Mouse (Mus musculus): ENCODE results near the gene Lyplal1.

Gene Lyplal1

DNA sequence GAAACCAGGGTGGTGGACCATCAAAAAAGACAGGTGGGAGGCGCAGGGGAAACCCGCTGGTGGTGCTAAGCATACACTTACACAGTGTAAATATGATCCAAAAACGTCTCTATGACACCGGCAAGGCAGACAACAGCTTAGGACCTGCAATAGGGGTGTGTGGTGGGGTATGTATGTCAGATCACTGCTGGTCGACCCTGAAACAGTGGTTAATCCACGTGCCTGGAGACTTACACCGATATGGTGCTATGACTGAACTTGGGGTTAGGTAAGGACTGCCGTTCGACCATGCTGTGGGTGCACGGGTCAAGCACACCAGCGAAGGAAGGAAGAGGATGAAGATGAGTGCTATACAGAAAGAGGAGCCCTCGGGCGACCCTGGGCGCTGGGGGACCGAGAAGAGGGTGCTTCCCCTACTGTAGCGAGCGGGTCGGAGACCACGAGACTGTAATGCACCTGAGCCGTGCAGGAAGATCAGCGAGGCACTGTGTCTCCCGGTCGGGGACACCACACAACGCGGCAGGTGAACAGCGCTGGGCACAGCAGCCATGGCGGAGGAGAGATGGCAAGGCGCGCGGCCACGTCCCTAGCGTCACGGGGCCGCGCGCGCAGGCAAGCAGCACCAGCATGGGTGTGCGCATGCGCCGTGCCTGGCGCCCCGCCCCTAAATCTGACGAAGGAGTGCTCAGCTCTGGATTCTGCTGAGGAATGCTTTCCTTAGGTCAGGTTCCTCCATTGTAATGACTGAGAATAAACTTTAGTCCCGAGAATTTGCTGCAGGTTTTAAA, at the start of gene Lyplal1:
Gene Lyplal1 (minus strand): TSS at position 610 of the 788 bp plus-strand sequence.
- DNase-seq (ENCODE audit: low read depth), result no peak

DNA sequence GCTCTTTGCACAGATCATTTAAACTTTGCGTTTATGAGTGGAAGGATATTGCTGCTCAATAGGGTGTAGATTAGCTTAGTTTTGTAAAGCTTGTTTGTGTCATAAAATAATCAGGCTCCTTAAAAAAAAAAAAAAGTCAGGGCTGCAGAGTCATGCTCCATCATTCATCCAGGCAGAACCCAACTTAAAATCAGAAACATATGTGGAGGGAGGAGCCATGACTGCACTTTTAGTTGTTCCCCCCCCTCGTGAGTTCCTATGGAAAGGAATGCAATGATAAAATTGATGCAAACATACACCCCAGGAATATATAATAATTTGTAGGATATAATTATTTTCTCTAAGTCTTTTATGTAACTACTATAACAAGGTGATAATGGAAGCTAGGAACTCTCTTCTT, 46.5 kb upstream of the Lyplal1 start:
- DNase-seq (ENCODE audit: low read depth), result no peak

DNA sequence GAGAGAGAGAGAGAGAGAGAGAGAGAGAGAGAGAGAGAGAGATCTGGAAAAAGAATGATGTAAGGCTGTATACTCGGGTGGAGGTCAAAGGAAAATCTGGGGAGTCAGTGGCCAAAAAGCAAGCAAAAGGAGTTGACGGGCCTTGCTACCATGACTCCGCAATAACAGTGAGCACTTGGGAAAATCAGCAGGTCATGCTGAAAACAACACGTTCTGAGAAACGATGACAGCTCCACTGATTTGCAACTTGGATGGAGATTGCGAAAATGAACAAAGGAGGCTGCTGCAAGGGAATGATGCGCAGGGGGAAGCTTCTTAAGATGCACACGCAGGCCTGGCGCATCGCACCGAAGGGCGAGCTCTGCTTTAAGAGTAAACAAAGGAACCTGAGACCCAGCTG, 46.1 kb upstream of the Lyplal1 start:
- DNase-seq (ENCODE audit: low read depth), result no peak

DNA sequence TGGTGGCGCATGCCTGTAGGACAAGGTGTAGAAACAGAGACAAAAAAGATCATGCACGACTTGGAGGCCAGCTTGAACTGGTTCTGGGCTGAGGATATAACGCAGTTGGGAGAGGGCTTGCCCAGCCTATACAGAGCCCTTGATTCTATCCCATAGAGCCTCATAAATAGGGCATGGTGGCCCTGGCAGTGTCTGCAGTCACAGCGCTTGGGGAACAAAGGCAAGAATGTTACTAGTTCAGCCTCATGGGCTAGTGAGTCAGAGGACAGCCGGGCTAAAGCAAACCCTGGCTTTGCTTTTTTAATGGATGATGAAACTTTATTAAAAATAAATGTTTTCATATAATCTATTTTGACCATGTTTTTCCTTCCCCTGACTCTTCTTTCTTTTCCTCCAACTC, 33.3 kb upstream of the Lyplal1 start:
- no peak for DNase-seq (ENCODE audit: low read depth)

DNA sequence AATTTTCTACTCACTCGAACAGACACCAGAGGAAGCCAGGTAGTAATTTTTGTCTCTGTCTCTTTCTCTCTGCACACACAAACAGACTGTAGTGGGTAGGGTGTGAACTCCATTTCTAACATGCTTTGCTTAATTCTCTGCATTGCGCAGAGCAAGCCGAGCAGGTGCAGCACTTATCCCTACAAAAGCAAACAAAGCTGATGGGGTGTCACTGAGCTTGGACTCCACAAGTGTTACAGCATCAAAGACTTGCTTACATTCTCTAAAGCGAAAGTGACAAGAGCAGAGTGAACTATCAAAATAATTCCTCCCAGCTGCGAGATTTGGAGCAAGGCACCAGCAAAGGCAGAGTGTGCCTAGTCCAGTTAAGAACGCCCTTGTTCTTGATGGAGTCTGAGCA, 28.3 kb upstream of the Lyplal1 start:
- no peak for DNase-seq (ENCODE audit: low read depth)

DNA sequence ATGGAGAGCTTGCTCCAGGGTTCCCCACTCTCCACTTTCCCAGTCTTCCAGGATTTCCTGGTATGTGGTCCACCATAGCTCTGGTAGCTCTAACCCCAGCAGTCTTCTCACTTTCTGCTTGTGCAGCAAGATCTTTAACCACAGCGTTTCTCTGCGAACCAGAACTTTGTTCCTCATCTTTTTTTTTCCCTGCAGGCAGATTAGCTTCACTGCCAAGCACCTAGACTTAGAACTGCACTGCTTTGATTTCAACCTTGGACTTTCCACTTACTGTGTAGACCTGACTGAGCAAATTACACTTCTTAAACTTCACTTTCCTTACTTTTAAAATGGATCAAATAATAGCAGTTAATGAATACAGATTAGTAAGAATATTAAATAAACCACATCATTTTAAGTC, 23.1 kb upstream of the Lyplal1 start:
- no peak for DNase-seq (ENCODE audit: low read depth)

DNA sequence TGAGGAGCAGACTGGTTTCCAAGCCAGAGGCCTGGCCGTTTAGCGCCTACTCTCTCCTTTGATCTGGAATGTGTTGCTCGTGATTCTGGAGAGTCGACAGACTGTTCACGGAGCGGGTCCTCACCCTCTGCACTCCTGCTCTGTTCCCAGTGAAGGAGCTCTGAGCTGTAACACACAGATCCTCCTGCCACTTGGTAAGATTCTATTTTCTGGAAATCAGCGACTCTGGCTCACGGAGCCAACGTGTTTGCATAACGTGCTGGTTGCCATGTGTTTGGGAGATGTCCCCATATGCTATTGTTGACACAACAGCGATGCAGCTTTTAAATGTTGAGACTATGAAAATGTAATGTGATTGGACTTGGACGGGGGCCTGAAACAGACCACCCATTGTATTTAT, 20.8 kb upstream of the Lyplal1 start:
- no peak for DNase-seq (ENCODE audit: low read depth)

DNA sequence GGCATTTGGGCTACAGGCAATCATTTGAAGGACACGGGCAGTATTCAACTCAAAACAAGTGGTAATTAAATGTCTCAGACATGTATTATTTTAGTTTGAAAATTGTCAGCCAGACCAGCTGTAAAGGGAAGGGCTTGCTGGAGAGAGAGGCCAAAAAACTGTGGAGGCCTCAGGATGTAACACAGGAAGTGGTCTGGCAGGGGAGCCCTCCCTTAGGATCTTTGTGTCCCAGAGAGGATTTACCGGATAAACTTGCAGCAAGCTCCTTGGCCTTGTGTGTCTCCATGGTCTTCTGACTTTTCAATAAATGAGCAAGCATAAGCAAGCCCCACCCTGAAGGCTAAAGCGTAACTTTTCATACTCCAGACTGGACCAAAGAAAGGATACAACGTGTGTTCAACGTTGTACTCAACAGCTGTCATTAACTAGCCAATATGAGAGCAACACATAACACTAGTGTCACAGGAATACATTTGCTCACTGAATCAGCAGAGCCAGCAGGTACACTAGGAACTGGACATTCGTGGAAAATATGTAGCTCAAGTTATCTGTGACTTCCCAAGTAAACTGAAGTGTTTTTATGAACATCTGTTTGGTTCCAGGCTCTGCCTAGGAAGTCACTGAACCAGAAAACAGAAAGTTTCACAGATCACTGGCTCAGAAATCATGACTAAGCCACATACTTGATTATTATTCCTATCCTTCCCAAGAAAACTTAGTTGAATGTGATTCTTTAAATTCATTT, 19.7 kb upstream of the Lyplal1 start:
- DNase-seq (ENCODE audit: low read depth), result no peak

DNA sequence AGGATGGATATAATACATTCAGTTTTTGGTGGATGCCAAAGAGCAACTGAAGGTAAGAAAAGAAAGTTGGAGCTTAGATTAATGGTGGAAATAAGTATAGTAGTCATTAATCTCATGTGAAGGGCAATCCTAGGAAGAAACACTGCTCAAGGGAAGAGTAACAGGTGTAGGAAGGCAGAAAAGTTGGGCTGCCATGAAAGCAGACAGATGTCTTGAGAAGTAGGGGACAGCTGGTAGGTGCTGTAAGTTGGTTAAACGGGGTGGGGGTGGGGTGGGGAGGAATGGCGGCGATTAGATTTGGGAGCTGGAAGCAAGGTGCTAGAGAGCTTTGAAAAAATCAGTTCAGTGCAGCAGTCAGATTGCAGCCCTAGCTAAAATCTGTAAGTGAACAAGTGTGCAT, 14.4 kb upstream of the Lyplal1 start:
- DNase-seq (ENCODE audit: low read depth), result no peak

DNA sequence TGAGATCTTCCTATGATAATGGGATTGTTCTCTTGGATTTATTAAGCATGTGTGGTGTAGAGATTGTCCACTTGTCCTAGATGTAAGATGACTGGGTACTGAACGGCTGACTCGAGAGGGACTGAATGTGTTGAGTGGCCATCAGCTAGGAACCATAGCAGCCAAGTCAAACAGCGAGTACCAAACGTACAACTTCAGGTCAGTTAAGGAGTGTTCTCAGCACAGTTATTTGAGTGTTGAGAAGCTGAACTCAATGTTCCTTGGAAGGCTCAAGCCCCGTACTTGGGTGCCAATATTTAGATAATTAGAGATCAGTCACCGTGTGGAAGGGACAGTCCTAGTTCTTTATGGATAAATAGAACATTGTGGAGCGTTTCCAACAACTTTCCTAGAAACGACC, 11.8 kb upstream of the Lyplal1 start:
- DNase-seq (ENCODE audit: low read depth), result no peak

DNA sequence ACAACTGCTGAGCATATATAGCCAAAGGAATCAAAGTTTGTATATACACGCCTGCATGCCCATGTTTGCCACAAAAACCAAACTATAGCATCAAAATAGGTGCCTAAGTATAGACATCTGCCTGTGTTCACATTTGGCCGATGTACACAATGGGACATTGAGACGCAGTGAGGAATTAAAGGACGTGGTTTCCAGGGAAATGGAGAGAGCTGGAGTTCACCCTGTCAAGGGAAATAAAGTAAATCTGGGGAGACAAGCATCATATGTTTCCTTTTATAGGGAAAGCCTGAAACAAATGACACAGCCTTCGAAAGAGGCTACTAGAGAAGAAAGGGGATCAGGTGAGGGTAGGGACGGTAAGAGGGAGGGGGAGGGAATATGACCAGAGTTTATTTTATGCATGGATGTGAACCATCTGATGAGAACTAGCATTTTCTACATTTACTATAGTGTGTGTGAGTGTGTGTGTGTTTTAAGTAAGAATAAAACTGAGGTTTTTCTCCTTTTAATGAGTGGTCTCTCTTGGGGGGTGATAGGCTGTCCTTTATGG, 9.3 kb upstream of the Lyplal1 start:
- no peak for DNase-seq (ENCODE audit: low read depth)

DNA sequence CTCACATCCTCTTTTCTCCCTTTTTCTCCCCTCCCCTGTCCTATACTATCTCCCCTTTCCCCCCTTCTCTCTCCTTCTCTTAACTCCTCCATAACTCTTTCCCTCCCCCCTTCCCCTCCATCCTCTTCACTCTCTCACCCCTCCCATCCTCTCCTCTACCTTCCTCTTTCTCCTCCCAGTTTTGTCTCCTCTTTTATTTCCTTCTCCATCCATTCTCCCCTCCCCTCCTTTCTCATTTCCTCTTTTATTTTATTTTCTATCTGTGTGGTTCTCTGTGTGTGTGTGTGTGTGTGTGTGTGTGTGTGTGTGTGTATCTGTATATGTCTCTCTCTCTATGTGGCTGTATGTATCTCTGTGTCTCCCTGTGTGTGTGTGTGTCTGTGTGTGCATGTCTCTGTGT, 6.6 kb upstream of the Lyplal1 start:
- DNase-seq (ENCODE audit: low read depth), result no peak

DNA sequence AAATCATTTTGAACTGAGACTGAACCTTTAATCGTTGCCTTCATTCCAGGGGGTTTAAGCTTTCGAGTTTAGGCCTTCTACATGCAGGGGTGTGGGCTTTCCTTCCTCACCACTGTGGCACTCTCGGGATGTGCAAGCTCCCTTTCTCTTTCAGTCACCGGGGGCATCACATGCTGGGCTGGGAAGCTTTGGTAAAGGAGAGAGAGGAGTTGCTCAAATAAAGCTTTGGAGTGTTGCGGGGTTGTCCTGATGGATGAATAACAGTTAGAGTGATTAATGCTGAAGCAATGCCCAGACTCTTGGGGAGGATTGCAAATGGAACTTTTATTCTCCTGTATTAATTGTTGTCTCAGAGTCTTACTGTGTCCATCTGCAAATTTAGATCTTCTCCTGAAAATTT, 2.7 kb upstream of the Lyplal1 start:
- DNase-seq (ENCODE audit: low read depth), result no peak

DNA sequence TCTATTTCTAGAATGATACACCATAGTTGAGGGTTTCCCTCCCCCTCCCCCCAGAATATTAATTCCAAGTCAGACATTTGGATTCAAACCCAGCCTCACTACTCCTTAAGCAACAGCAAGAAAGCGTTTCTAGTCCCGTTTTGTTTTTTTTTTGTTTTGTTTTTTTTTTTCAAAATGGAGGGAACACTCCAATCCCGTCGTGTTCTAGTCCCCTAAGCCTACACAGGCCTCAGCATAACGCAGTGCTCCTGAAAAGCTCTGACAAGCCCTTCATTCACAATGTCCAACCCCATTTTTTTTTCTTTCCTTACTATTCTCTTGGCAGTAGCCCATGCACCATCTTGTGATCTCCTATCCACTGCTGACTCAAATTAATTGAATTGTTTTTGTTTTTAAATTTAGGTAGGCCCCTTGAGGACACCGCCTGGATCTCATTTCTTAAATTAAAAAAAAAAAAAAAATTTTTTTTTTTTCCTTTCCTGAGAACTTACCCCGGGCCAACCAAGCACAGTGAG, 967 bp downstream of the Lyplal1 start:
- no peak for DNase-seq (ENCODE audit: low read depth)

DNA sequence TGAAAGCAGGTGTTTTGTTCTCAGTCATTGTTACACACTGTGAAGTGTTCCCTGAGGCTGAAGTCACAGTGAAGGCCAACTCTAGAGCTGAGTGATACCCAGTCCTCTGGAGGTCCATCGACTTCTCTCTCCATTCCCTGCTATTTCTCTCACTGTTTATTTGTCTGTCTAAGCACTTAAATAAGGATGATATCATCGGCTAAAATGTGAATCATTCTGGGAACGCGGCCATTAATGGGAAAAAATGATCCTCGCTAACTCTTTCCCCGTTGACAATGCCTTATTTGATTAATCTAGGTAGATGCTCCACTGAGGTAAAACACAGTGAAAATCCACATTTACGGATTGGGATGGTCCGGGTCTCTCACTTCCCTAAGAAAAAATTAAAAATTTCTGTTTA, 14.8 kb downstream of the Lyplal1 start:
- no peak for DNase-seq (ENCODE audit: low read depth)

DNA sequence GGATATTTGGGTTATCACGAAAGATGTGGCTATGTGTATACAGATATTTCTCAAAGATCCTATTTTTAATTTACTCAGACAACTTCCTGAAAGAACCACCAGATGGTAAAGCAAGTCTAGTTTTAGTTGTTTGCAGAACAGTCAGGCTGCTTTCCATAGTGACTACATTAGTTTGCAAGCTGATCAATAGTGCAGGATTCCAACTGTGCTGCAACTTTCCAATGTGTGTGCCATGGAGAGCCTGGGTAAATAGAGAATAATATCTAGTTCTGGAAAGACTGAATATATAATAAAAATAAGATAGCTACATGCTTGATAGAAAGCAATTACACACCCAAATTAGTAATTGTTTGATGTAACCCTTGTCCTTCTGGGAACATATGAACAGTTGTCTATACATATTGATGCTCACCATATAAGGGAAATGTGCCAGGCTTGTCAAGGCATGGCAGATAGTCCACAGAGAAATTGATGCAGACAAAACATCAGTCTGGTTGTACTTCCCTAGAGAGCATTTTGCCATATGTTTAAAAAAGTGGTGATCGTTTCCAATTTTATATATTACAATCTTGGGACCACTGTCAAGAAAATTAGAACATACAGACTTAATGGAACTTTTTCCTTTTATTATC, 50.7 kb downstream of the Lyplal1 start:
- no peak for DNase-seq (ENCODE audit: low read depth)

DNA sequence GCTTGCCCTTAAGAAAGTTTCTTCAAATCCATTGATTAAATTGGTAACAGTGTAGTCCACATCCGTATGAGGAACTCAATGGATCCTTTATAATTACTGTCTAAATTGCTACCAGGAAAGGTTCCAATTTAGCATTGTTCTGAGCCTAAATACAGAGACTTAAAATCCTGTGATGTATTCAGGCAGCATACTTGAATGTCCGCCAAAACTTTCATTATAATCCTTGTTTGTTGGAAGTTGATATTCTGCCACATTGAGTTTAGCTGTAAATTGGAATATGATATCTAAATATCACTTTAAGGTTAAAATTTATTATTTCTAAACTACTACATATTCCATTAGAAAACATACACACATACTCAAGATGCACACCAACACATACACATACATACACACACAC, 57.1 kb downstream of the Lyplal1 start:
- DNase-seq (ENCODE audit: low read depth), result no peak

DNA sequence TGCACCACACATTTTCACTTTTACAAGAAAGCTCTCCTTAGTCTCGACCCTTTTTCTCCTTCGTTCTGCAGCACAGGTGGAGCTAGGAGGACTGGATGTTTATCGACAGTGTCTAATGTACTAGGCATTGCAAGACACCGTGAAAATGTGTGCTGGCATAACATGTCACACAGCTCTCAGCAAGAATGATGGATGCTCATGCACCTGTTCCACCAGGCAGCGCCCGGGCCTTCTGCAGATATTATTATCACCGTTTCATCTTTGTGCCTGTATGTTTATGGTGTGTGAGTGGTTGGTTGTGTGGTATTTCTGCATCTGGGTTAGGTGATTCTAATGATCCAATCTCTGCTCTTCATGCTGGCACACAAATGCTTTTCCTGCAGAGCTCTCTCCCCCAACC, 62.9 kb downstream of the Lyplal1 start:
- DNase-seq (ENCODE audit: low read depth), result no peak

DNA sequence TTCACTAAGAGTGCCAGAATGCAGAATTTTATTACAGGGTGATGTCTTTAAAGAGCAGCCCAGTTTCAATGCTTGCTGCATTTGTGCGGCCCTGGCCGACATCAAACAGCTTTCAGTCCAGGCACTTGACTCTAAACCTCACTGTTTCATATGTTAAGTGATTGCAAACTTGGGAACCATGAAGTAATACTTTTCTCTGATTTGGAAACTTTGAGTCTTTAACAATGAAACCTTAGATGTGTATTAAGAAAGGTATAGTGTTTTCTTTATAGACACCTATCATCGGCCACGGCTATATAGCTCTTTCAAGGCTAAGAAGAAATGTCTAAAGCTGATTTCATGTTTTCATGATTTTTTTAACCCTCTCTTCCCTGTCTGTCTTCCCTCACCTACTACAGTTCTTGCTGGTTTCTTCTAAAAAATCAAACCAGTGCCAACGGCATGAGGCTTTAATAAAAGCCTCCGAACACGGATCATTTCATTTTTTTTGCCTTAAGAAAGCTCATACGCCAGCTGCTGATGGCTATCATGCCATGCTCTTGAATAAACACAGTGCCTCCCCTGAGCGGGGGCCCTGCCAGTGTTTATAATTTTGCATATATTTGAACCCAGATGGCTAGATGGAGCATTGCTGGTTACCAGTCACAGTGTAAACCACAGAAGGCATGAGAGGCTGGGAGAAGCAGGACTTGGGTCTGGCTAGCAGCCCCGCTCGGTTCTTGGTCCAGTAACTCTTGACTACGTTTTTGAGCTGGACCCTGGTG, 63.6 kb downstream of the Lyplal1 start:
- DNase-seq (ENCODE audit: low read depth), result no peak

DNA sequence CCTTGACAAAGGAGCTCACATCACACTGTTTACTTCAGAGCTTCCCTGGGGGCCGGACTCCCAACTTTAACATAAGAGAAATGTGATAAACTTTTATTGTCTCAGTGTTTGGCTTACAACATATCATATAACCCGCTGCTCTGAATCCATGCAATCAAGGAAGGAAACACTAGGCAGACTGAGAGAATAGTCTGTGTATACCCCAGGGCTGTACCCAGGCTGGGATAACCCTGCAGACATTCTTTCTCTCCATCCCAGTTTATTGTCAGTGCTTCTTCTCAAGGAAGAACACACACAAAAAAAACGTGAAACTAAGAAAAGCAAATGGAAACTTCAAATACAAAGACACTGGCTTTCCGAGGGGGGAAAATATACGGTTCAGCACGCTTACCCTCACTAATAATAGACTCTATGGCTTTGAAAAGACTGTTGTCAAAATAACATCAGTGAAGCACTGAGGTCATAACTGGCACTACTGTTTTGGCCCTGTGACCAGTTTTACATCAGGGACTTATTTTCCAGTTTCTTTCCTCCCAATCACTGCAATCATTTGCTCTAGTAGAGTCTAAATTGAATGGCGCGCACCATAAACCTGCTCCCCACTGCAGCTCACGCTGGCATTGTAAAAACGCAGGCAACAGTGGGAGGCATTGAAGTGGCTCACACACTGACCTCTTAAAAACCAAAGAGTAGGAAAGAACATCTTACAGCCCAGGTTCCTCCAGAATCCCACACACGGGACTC, 73.2 kb downstream of the Lyplal1 start:
- DNase-seq (ENCODE audit: low read depth), result no peak

DNA sequence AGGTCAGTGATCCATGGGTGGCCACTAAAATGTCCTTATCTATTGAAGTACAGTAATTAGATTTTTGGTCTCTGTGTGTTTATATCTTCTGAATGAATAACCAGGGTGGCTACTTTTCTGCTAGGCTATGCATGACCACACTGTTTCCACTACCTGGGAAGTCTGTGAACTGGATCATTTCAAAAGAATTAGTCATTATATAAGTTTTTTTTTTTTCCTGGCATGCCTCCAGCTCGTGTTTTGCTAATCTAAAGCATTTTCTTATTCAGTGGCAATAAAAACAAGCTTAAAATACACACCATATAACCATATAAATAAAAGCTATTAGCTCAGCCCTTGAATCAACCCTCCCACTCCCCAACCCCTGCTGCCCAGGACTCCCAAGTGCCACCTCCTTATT, 75.3 kb downstream of the Lyplal1 start:
- no peak for DNase-seq (ENCODE audit: low read depth)
